20 mouse cellular contexts compared by ENCODE assay signal in genomic region chr19:32295581-32295980, GRCm38 (mm10).
"Had no signal": no experiment of that assay in that cellular context is flagged by ENCODE, and none has a peak within 500 bp of the region (broad histone marks: within the 10 kb centered on the region; RNA-seq: fewer than 3 reads in every experiment).

No protein-coding gene starts in this region.

- H3K4me3 ChIP-seq: limb, embryonic 12.5 days; limb, embryonic 15.5 days; midbrain, embryonic 13.5 days; neural tube, embryonic 12.5 days; stomach, embryonic 15.5 days had no signal

- H3K4me2 ChIP-seq: limb, embryonic 12.5 days; limb, embryonic 15.5 days; liver, embryonic 11.5 days; lung, embryonic 14.5 days; midbrain, embryonic 13.5 days; neural tube, embryonic 12.5 days; stomach, embryonic 15.5 days had no signal

- H3K27ac ChIP-seq: limb, embryonic 12.5 days; limb, embryonic 15.5 days; liver, embryonic 14.5 days; macrophage; midbrain, embryonic 13.5 days; neural tube, embryonic 12.5 days; stomach, embryonic 15.5 days had no signal

- H3K9me3 ChIP-seq: limb, embryonic 12.5 days; limb, embryonic 15.5 days; midbrain, embryonic 13.5 days; neural tube, embryonic 12.5 days; stomach, embryonic 15.5 days had no signal

- DNase-seq: kidney, adult 18-20 months; kidney, adult 9 months; kidney, postnatal 14 days; kidney, postnatal 4 days; left cerebral cortex, postnatal 4 days; liver, postnatal 0 days; lung, embryonic 14.5 days; right cerebral cortex, adult 18-20 months; right cerebral cortex, postnatal 25 days; spleen, adult 18-20 months; thymus, postnatal 25 days had no signal

- H3K4me1 ChIP-seq: neural tube, embryonic 12.5 days had no signal

- ATAC-seq: liver, postnatal 0 days; lung, postnatal 0 days; midbrain, embryonic 13.5 days had no signal

- H3K9ac ChIP-seq: limb, embryonic 12.5 days; limb, embryonic 15.5 days; liver, embryonic 14.5 days; liver, postnatal 0 days; lung, embryonic 14.5 days; midbrain, embryonic 13.5 days; neural tube, embryonic 12.5 days; stomach, embryonic 15.5 days had no signal

- H3K27me3 ChIP-seq: limb, embryonic 12.5 days; limb, embryonic 15.5 days; midbrain, embryonic 13.5 days; neural tube, embryonic 12.5 days; stomach, embryonic 15.5 days had no signal

- H3K36me3 ChIP-seq: limb, embryonic 12.5 days; limb, embryonic 15.5 days; midbrain, embryonic 13.5 days; neural tube, embryonic 12.5 days; stomach, embryonic 15.5 days had no signal
